Mouse (Mus musculus): ENCODE data around the gene Hspbap1.

Hspbap1 gene

DNA sequence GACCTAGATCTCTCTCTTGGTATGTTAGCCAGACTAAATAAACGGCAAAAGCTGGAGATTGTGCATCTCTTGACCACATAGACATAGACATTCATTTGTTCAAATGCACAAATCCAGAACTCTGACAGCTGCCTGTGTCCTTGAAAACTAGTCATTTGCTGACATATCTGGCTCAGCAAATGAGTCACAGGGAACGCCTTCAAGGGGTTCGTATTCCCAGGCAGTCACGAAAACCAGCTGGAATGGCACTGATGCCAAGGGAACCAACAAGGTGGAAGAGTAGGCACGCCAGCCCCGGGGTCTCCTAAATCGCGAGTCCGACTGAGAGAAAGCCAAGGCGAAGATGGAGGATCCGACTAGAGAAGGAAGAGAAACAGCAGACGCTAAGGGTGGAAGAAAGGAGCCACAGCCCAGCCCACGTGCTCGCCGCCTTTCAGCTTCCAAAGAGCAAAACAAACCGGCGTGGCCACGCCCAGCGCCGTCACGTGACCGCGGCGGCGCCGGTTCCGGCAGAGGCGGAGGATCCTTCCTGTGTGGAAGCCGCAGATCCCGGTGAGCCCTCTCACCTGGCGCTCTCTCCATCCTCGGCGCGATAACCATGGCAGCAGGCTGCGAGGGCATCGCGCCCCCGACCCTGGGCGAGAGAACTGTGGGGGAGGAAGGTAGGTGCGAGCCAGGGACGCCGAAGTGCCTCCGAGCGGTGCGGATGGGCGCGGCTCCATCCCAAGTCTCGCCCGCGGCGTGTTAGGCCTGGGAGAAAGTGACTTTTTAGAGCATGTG, at the start of gene Hspbap1:
Gene Hspbap1, plus strand, starts transcription at position 498 of the 780 bp plus-strand sequence.
- peak; percentile 94 to 96 for DNase-seq

DNA sequence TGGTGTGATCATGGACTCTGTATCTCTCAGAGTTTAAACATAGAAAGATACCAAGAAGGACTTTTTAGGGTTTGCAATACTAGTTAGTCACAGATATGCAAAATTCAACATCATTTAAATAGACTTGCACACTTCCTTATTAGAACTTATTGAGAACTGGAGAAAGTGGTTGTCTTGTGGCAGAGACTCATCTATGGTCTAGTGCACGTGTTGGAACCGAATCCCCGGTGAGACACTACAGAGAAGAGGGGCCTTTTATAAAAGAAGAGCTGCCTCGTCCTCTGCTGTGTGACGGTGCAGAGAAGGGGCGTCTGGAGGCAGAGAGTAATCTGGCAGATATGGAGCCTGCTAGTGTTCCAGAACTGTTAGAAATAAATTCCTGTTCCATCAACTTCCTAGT, 45.6 kb upstream of the Hspbap1 start:
- DNase-seq = no peak

DNA sequence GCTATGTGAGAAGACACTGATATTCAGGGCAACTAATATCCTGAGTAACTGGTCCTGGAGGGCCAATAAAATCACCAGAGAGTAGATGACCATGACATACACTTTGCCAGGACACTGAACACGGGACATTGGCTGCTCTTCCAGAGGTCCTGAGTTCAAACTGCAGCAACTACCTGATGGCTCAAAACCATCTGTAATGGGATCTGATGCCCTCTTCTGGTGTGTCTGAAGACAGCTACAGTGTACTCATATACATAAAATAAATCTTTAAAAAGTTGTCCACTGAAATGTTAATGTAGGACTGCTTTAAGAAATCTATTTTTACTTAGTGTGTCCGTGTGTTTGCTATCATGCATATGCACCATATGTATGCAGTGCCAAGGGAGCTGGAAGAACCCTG, 43.6 kb upstream of the Hspbap1 start:
- DNase-seq = no peak

DNA sequence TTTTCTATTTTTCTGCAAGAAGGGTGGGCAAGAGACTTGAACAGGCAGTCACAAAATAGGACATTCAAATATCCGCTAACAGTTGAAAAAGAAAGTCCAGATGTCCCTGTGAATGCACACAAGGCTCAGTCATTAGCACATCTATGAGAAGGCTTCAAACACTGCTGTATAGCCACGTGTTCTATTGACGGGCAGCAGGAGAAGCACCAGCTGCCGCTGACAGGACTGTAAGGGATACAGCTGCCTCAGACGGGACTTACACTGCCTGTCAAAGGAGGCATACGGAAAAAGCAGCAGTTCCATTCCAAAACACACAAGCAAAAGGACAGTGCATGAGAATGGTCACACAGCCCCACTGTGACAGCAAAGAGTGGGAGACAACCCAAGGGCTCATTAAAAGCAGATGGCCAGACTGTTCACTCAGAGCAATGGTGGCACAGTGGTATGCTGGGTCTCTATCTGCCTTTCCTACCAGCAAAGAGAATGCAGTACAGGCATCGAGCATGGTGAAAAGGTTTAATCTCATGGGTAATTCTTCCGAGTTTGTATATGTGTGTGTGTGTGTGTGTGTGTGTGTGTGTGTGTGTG, 40.9 kb upstream of the Hspbap1 start:
- peak; percentile 52 to 55 for DNase-seq

DNA sequence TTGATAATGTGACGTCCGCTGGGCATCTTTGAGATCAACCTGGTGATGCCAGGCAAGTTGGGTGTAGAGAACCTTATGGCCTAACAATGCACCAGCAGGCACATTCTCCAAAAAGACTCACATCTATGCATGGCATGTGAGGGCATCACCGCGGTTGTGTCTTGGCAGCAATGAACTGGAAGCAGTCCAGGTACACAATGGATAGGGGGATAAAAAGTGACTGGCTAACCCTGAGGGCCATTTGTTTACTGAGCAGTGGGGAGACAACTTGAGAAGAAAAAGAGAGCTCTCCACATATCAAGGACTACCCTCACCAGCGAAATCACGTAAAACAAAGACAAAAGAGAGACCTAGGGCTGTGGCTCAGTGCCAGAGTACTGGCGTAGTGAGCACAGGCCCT, 38.1 kb upstream of the Hspbap1 start:
- no peak for DNase-seq

DNA sequence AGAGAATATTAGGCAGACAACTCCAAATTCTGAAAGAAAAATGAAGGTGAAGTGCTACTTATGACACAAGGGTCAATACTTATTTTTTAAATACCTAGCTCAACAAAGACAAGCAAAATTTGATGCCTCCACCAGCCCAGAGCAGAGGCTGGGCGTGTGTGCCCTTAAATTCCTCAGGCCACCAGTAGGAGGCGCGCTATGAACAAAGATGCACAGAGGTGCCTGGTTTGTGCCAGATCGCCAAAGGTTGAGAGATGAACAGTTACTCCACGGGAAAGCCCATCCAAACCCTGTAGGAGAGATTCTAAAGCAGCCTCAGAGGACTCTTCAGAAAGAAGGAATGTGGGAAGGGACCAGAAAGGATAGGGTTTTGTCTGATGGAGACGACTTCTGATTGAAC, 36.1 kb upstream of the Hspbap1 start:
- peak; percentile 79 to 82 for DNase-seq

DNA sequence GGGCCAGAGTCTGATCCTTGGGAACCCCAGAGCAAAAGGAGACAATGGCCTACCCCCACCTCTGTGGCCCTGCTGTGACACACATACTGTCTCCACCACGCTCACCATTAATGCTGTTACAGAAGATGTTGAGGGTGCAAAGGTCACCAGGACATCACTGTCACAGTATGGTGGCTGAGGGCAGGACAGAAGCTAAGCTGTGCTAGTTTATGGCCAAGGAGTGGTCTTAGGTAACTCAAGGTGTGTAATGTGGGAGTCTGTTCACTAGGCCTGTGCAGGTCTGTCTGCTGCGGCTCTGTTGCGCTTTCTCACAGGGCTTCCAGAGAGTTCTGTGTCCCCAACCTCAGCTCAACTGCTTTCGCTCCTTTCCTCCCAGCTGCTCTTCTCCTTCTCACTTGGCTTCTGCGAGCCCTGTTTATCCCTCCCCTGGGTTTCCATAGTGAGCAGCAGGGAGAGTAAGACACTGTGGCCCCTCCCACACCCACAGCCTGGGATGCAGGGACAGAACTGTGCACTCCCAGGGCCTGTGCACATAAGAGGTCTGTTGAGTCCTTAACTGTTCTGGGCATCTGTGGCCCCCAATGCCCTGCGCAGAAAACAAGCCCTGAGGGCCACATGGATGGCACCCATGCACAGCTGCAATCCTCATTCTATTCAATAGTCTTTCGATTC, 31.9 kb upstream of the Hspbap1 start:
- peak in 1 of 2 experiments; percentile 17 for DNase-seq

DNA sequence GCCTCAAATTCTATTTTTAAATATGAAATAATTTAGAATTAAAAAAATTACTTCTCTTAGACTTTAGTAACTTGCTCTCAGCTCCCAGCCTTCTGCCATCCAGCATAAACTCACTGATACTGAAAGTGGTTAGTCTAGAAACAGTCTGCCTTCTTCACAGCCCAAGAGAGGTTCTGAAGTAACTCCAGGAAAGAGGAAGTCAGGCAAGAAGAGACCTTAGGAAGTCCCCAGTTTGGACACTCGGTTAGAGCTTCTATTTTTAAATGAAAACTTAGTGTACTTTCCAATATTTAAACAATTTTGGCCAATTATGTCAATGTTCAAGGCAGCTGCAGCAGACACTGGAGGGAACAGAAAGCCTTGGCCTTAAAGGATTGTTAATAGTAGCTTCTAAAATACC, 30.6 kb upstream of the Hspbap1 start:
- no peak for DNase-seq

DNA sequence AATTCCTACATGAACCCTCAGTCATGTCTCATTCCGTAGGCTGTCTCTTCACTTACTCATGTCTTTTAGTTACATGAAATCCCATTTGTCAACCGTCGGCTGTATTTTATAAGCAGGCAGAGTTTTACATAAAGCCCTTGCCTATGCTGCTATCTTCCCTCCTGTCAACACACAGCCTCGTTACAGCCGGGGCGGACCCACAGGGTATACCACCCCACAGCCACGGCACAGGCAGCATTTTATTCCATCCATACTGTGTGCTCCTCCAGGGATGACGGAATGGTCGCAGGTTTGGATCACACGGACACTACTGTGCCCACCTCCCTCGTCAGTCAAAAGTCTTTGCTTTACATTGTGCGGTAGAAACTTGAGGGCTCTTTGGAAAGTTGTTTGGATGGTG, 29.8 kb upstream of the Hspbap1 start:
- no peak for DNase-seq

DNA sequence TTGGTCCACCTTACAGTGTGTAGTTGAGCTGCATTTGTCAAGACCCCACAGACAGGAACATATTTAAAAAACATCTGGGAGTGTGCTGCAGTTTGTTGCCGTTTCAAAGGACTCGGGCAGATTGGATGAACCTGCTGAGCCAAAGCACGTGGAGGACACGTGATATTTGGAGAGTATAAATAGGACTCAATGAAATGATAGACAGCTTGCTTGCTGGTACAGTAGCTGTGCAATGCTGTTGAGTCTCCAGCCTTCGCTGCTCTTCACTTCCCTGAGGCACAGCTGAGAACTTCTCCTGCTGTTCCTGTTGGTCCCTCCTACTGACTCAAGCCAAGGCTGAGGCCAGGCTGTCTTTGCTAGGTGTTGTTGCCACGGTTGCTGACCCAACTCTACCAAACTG, 29.2 kb upstream of the Hspbap1 start:
- no peak for DNase-seq

DNA sequence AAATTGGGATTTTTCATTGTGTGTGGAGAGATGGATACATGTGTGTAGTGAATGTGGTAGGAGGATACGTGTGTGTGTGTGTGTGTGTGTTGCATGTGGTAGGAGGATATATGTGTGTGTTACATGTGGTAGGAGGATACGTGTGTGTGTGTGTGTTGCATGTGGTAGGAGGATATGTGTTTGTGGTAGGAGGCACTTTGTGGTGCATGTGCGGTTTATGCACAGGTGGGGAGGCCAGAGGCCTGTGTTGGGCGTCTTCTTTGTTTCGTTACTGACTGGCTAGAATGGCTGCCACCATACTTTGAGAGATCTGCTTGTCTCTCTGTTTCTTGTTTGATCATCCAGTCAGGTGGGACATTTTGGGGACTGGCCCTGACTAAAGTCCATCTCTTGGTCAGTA, 28.6 kb upstream of the Hspbap1 start:
- DNase-seq = no peak

DNA sequence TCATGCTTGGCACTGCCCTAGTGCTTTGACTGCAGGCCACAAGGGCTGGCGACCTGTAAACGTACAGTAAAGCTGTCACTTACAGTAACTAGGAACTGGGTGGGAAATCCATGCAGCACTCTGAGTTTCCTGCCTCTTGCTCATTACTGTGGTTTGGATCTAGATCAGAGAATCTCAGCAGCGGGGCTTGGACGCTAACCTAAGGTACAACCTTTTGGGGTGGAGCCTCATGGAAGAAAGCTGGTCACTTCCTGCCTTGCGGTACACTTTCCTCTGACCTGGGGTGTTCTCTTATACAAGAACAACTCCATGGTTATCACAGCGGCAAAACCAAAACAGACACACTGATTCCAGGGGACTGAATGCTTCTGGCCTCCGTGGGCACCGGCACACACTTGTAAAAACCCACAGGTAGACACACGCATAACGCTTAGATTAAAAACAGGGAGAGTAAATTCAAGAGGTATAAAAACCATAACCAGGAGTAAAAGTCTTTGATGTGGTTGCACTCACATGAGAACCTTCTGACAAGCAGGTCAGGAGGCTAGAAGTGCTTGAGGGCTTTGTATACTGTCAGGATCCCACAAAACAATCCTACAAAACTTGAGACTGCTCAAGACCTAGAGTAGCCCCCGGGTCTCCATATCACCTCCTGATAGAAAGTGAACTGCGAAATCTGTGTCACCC, 27.8 kb upstream of the Hspbap1 start:
- DNase-seq = no peak

DNA sequence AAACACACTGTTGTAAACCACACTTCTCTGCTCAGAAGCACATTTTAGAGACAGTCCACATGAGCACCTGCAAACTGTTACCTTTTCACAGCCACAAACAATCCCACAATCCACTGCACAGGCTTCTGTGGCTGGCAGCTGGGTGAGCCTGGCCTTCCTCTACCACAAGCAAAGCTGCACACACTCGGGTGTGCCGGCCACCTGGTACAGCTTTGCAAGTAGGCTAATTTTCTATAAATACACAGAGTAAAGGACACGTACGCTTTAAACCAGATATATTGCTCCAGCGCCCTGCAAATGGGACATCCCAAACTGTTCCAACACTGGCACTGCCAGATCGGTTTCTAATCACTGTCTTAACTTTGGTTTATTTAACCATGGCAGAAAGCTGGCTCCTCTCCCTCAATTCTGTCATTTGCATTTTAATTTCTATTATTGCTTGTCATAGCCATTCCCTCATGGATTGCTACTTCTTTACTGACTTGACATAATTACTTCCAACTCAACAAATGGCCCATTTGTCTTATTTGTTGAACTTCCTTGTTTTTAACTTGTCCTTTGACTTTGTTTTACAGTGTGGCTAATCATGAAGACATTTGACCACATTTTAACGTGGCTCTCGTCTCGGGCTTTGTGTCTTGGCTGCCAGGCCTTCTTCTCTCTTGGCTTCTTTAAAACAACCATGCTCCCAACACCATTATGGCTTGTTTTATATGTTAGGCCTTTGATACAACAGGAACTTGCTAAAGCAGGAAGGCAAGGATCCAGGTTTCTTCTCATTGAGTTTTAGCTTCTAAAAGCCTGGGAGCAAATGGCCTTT, 22.5 kb upstream of the Hspbap1 start:
- no peak for DNase-seq

DNA sequence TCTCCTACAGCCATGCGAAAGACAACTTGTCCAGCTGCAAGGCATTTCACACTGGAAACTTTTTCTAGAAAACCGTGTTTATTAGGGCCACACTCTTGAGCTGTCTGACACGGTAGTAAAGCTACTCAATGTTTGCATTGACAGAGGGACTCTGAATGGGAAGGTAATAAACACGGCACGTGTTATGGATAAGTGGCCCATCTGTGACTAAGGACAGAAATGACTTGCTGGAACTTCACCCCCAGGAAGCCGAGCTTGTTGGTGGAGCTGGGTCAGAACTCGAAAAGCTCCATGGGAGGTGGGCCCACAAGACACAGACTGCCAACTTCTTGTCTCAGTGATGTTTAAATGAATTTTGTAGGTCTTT, 22.0 kb upstream of the Hspbap1 start:
- DNase-seq = no peak

DNA sequence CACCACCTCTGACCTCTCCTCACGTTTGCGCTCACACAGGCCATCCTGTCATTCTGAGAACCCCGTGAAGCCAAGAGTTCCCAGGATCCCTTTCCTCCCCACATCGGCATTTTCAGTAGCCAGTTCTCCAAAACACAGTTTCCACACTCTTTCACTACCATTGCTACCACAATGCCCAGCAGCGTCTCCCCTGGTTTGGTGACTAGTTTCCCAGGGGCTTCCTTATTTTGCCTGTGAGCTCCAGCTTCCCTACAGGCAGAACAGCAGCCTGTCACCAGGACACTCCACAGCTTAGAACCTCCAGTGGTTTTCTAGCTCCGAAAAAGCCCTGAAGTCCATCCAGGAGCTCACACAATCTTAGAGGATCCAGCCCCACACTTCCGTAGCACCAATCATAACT, 20.8 kb upstream of the Hspbap1 start:
- no peak for DNase-seq

DNA sequence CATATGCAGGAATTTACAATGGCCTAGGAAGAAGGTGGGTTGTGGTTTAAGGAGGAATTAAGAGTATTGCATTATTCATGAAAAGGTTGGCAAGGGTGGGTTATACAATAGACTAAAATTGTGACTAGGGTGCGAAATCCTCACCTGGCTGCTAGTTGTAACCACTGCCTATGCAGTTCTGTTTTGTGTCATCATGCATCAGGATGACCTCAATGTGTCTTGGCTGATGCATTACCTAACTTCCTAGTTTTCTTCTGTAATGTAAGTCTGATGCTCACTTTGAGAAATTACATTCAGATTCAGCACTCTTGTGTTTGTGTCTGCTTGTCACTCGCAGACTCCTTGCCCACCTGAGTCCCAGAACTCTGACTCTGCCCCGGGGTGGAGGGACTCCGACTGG, 18.3 kb upstream of the Hspbap1 start:
- no peak for DNase-seq

DNA sequence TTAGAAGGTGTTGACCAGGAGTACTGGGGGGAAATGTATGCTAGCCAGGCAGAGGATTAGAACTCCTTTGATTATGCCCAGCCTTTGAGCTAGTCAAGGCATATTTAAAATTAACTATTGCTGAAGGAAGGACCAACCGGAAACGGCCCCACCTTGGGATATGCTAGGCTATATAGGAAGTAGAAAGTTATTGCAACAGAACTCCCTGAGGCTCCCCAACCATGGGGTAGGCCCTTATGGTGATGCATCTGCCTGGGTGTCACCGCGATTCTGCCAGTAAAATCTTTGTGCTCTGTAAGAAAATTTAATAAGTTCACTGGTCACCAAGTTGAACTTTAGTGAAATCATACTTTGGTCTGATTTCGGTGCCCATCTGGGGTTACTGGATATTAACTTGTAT, 16.2 kb upstream of the Hspbap1 start:
- DNase-seq = no peak

DNA sequence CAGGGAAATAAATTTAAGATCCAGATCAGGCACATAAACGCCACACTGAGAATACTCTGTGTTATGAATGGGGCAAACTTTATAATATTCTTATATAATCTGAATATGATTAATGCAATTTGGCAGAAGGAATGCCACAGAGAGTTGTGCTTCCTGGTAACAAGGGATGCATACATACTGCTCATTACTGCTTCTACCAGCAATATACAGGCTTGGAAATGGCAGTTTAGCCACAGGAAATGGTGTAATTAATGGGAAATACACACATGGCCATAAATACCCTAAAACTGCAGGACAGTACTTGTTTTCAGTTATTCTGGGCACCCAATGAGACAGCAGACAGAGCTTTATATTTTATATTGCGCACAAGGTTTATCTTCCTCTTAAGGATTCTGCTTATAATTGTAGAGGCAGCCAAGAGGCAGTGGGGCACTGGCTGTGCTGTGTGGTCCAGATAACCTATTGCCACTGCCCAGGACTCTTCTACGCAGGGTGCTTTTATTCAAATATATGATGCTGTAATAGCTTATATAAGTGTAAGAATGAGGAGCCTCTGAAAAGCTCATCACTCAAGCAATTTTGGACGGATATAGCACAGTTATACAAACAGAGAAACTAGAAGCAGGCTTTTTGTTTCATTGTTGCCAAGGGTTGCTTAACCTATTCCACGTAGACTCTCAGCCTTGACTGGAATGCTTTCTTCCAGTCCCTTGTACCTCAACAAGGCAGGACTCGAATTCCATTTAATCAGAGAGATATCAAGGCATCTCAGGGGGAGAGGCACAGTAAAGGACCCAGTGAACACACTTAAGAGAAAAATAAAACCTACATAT, 14.5 kb upstream of the Hspbap1 start:
- no peak for DNase-seq

DNA sequence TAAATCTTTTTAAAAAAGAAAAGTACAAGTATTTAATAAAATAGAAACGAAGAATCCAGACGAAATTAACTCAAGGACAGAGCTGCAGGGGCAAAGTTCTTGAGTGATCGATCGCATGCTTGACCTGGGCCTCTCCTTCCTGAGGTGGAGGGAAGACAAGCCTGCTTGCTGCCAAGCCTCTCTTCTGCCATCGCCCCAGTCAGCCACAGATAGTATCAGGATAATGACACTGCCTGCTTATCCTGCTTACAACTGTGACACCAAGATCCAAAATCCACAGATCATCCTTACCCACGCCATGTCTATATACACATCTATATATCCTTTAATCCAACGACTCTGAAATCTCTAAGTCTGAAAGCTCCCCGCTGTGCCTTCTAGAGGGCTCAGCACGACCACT, 13.5 kb upstream of the Hspbap1 start:
- no peak for DNase-seq

DNA sequence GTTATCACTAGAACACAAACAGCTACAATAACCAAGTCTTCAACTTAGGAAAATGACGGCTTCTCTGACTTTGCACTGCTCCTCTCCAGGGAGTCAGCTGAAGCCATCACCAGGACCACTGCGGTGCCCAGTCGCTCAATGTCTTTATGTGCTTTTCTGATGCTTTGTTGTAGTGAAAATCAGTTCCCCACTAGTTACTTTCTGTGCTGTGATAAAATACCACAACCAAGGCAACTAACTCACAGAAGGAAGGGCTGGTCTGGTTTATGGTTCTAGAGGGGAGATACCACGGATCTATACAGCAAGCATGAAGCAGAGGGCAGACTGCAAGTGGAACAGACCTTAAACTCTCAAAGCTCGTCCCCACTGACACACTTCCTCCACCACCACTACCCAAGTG, 10.8 kb upstream of the Hspbap1 start:
- no peak for DNase-seq

DNA sequence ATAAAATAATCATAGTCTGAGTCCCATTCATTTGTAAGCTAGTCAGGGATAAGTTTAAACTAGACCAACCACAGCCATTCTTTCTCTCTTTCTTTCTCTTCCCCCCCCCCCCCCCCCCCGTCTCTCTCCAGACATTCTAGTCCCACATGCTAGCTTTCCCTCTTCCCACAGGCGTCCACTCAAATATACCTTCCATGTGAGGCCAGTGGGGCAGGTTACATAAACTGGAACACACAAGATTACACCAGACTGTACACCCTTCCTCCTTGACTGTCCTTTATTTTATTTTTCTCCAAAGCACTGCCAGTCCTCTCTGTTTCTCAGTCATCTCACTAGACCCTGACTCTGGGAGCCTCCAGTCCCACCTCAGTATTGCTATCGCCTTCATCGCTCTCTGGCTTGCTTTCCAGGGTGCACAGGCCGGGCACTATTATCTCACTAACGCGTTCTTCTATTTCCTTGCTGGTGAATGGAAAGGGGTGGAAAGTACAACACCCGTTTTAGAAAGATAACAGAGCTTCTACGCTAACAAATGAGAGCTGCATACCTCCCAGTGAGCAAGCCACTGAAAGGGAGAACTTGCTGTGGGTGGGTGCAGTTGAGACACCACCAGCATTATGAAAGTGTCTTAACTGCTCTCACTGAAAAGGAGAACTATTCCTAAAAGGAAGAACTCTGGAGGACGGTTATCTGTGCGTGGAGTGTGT, 6.4 kb upstream of the Hspbap1 start:
- no peak for DNase-seq

Measured in kidney, postnatal 4 days (tissue).